In genomic region chr12:100282025-100282885, GRCm38 (mm10) we compare ENCODE assay signal across 8 mouse cellular contexts.
DNase-seq lines count a peak whose midpoint lies in the region; ATAC-seq and TF ChIP-seq lines count a peak whose summit lies in the region.

No protein-coding gene starts in this region.

- H3K4me3 ChIP-seq in gastrocnemius, adult 2 months: no peak overlapping the region
- no peak overlapping the region for H3K4me3 ChIP-seq in heart, embryonic 12.5 days
- no peak overlapping the region for H3K4me3 ChIP-seq in limb, embryonic 12.5 days (replicated peaks)
- H3K4me3 ChIP-seq in midbrain, embryonic 15.5 days: no peak overlapping the region

- H3K9me3 ChIP-seq in heart, embryonic 12.5 days (replicated peaks): no peaks in the 10 kb centered on the region
- H3K9me3 ChIP-seq in limb, embryonic 12.5 days: no peaks in the 10 kb centered on the region
- H3K9me3 ChIP-seq in midbrain, embryonic 15.5 days: no peaks in the 10 kb centered on the region

- no peaks in the 10 kb centered on the region for H3K27me3 ChIP-seq in heart, embryonic 12.5 days (replicated peaks)
- no peaks in the 10 kb centered on the region for H3K27me3 ChIP-seq in limb, embryonic 12.5 days
- H3K27me3 ChIP-seq in midbrain, embryonic 15.5 days (replicated peaks): no peaks in the 10 kb centered on the region

- no peak overlapping the region; the same call in 1 of the 2 replicates for H3K9ac ChIP-seq in heart, embryonic 12.5 days
- no peak overlapping the region for H3K9ac ChIP-seq in limb, embryonic 12.5 days (replicated peaks)
- no peak overlapping the region for H3K9ac ChIP-seq in midbrain, embryonic 15.5 days

- no peak for DNase-seq in gastrocnemius, adult 2 months
- no peak for DNase-seq in gastrocnemius, adult 8-10 months (ENCODE audit: low spot score in 2 of 2)
- DNase-seq in brain, adult 2 months (ENCODE audit: low read depth, low spot score): peak; percentile 71
- peak; percentile 73 for DNase-seq in yolk sac, embryonic 10.5 days (ENCODE audit: low spot score)
- no peak for DNase-seq in testis, postnatal 10 days (ENCODE audit: low spot score)

- intact Hi-C loops in gastrocnemius, adult 2 months (cut with DNase I): no loop called here

- WGBS in heart, embryonic 12.5 days: 65% methylated on average over 8 of the region's 8 CpGs
- 62% methylated on average over 8 of the region's 8 CpGs for WGBS in limb, embryonic 12.5 days
- WGBS in midbrain, embryonic 15.5 days: 42% methylated on average over 8 of the region's 8 CpGs

- no peaks in the 10 kb centered on the region for H3K36me3 ChIP-seq in heart, embryonic 12.5 days
- H3K36me3 ChIP-seq in limb, embryonic 12.5 days: no peaks in the 10 kb centered on the region
- no peaks in the 10 kb centered on the region for H3K36me3 ChIP-seq in midbrain, embryonic 15.5 days (replicated peaks)

- H3K4me1 ChIP-seq in heart, embryonic 12.5 days (replicated peaks): peaks cover 25% of the 10 kb centered on the region
- peaks cover 41% of the 10 kb centered on the region for H3K4me1 ChIP-seq in limb, embryonic 12.5 days (replicated peaks)
- H3K4me1 ChIP-seq in midbrain, embryonic 15.5 days: peaks cover 27% of the 10 kb centered on the region

- peak; percentile 36; the same call in 1 of the 2 replicates for ATAC-seq in heart, embryonic 12.5 days (ENCODE audit: insufficient number of reproducible peaks, low FRiP score)
- ATAC-seq in limb, embryonic 12.5 days (ENCODE audit: insufficient number of reproducible peaks, insufficient read depth, low FRiP score, low TSS enrichment, low read depth): peak; percentile 69
- ATAC-seq in midbrain, embryonic 15.5 days (replicated peaks): peak; percentile 64

- H3K4me2 ChIP-seq in heart, embryonic 12.5 days: no peak overlapping the region
- no peak overlapping the region for H3K4me2 ChIP-seq in limb, embryonic 12.5 days
- no peak overlapping the region for H3K4me2 ChIP-seq in midbrain, embryonic 15.5 days

- peak overlapping the region; percentile 73 for H3K27ac ChIP-seq in gastrocnemius, adult 2 months
- peak overlapping the region; percentile 42; the same call in 1 of the 2 replicates for H3K27ac ChIP-seq in heart, embryonic 12.5 days (ENCODE audit: poor library complexity, severe bottlenecking)
- peak overlapping the region; percentile 90 for H3K27ac ChIP-seq in limb, embryonic 12.5 days
- peak overlapping the region; percentile 65 for H3K27ac ChIP-seq in midbrain, embryonic 15.5 days

- no peak for TF ChIP-seq CTCF in gastrocnemius, adult 2 months (IDR thresholded peaks at IDR 0.05)

Comparison
In these comparisons a context has a peak if more than half of its experiments do, and no peak if none do; other contexts are left out.
1. DNase-seq: peak in brain, adult 2 months (single experiment) and yolk sac, embryonic 10.5 days (single experiment); none in gastrocnemius, adult 2 months (single experiment), gastrocnemius, adult 8-10 months (0 of 2) and testis, postnatal 10 days (single experiment).
2. Peak in every context shown above with its lines, with median percentiles within 50 percentile points of each other: H3K27ac ChIP-seq and ATAC-seq.